Mouse (Mus musculus) liver, adult 2 months (tissue): Measurements from ENCODE around the gene a. TPM values are rescaled to one million over a fixed set of nuclear protein-coding genes. Genes with fewer than 3 reads are reported as not detected.

Experiments
- DNase-seq: peaks from one replicate; pipeline ENCODE4 v3.0.0-alpha.2; 2011; ENCODE audit warnings: low read depth, low spot score; ENCODE audit errors: extremely low read depth
- H3K27ac ChIP-seq: fragments of 200-500 bp; replicated peaks from 2 replicates; pipeline ENCODE4 v1.5.1; 2012; ENCODE audit warnings: low read depth, mild to moderate bottlenecking, control low read depth, inconsistent platforms, low read length; ENCODE audit not compliant: insufficient read depth
- H3K27me3 ChIP-seq: fragments of 200-500 bp; 2 replicates; pipeline ENCODE4 v1.6.1; 2012; ENCODE audit warnings: mild to moderate bottlenecking, moderate library complexity, low read length, inconsistent platforms; ENCODE audit not compliant: control insufficient read depth, insufficient read depth
- H3K36me3 ChIP-seq: fragments of 200-500 bp; 2 replicates; pipeline ENCODE4 v1.6.1; 2012; ENCODE audit warnings: low read length, inconsistent platforms; ENCODE audit not compliant: control insufficient read depth, insufficient read depth
- H3K4me1 ChIP-seq: fragments of 200-500 bp; 2 replicates; pipeline ENCODE4 v1.6.1; 2011; ENCODE audit warnings: low read length; ENCODE audit not compliant: control insufficient read depth, insufficient read depth
- H3K4me3 ChIP-seq: fragments of 200-500 bp; 2 replicates; pipeline ENCODE4 v1.5.1; 2011; ENCODE audit warnings: low read depth, mild to moderate bottlenecking, control low read depth, low read length, moderate library complexity; ENCODE audit not compliant: insufficient read depth
- H3K79me2 ChIP-seq: fragments of 200-500 bp; 2 replicates; pipeline ENCODE4 v1.6.1; 2012; ENCODE audit warnings: inconsistent platforms, mild to moderate bottlenecking, low read length, moderate library complexity; ENCODE audit not compliant: control insufficient read depth, insufficient read depth
- H3K9ac ChIP-seq: fragments of 200-500 bp; 2 replicates; pipeline ENCODE4 v1.6.1; 2012; ENCODE audit warnings: low read depth, mild to moderate bottlenecking, control low read depth, inconsistent platforms, low read length
- CTCF ChIP-seq: fragments of 200-500 bp; IDR thresholded peaks from 2 replicates; pipeline ENCODE4 v1.5.1; 2011; ENCODE audit warnings: low read depth, low read length, control low read depth
- POLR2A ChIP-seq: fragments of 200-500 bp; IDR thresholded peaks from 2 replicates; pipeline ENCODE4 v1.6.1; 2011; ENCODE audit warnings: low read length, control low read depth; ENCODE audit not compliant: insufficient read depth; ENCODE audit errors: extremely low read depth
- WGBS: fragments of 180-500 bp; shearing (Covaris S2); methylation state at CpG from one replicate; pipeline ENCODE4 v1.1.7; 2018; 5-methylcytosine and 5-hydroxymethylcytosine counted together
- polyA plus RNA-seq: library from polyadenylated mRNA; depleted of rRNA; stranded (reverse); fragments of >200 nt; gene quantifications from 2 replicates; pipeline ENCODE4 v1.2.3, GENCODE M21; 2012
- total RNA-seq: library from RNA; depleted of rRNA; stranded (reverse); fragments of >200 nt; gene quantifications from 2 replicates; pipeline ENCODE4 v1.2.3, GENCODE M21; 2014

The a gene
- total and polyA plus RNA-seq, 2 experiments = not detected

DNA sequence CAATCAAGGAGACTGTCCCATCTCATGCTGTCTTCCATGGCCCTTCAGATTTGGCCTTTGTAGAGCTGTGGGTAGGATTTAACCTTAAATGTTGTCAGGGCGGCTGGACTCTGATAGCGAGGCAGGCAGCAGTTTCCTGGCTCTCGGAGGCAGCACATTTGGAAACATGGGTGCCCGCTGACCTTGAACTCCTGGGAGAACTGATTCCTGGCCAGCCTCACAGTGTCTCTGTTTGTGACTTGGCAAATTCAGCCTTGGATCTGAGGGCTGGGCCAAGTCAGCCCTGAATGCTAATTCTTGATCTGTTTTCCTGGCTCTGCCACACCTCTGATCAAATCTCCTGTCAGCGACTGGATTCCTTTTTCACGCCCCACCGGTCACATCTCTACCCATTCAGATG, 14.7 kb upstream of the a start:
- no peak for TF ChIP-seq POLR2A
- no peak for TF ChIP-seq CTCF
- no peaks in the 10 kb centered on the region for H3K36me3 ChIP-seq
- no peak overlapping the region for H3K4me3 ChIP-seq
- no peaks in the 10 kb centered on the region for H3K27me3 ChIP-seq
- H3K9ac ChIP-seq = no peak overlapping the region
- DNase-seq = peak; percentile 93
- WGBS = 4% methylated on average over 7 of the region's 7 CpGs
- H3K4me1 ChIP-seq = peaks cover 5% of the 10 kb centered on the region; the same call in 1 of the 2 replicates
- H3K27ac ChIP-seq = 0 out of 2 replicates have a peak overlapping the region, but pooled peaks have one; percentile 34
- H3K79me2 ChIP-seq = no peaks in the 10 kb centered on the region

DNA sequence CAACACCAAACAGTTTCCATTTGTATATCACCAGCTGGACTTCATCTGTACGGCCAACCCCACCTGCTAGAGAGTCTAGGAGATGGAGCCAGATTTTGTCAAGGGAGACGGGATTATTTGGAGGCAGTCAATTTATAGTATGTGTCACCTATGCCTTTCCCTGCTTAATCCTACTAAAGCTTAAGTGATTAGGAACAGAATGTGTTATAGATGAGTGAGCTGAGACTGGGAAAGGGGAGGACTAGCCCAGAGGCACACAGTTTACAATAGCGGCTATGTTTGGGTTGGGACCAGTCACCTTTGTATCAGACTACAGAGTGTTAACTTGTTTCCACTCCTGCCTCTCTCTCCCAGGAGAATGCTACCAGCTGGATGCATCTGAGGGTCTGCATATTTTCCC, 11.6 kb upstream of the a start:
- Histone ChIP-seq H3K27ac (no peak overlapping the region), H3K4me1 (peaks cover 5% of the 10 kb centered on the region; the same call in 1 of the 2 replicates), H3K4me3 (no peak overlapping the region), H3K27me3 (no peaks in the 10 kb centered on the region), H3K36me3 (no peaks in the 10 kb centered on the region), H3K9ac (no peak overlapping the region), H3K79me2 (no peaks in the 10 kb centered on the region)
- 81% methylated on average over 3 of the region's 3 CpGs for WGBS
- DNase-seq = no peak
- no peak for TF ChIP-seq CTCF
- TF ChIP-seq POLR2A = no peak

DNA sequence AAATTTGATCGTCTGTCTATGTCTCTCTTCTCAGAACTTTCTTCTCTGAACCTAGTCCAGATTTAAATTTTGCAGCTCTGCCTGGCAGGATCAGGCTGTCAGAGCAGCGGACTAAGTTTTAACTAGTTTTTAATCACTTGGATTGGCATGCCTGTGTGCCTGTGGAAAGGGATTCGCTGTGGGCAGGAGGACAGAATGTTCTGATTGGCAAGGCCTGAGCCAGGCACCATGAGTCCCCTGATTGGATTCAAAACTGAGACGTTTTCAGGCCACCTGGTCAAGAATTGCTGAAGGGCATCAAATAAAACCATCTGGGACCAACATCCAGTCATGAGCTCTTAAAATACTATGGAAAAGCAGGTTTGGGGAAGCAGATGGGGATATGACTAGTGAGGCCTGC, 8.8 kb upstream of the a start:
- Histone ChIP-seq H3K27ac (no peak overlapping the region), H3K4me3 (no peak overlapping the region), H3K9ac (no peak overlapping the region), H3K4me1 (no peaks in the 10 kb centered on the region), H3K27me3 (no peaks in the 10 kb centered on the region), H3K36me3 (no peaks in the 10 kb centered on the region), H3K79me2 (no peaks in the 10 kb centered on the region)
- 85% methylated on average over 4 of the region's 4 CpGs for WGBS
- TF ChIP-seq POLR2A (no peak), CTCF (no peak)
- no peak for DNase-seq

DNA sequence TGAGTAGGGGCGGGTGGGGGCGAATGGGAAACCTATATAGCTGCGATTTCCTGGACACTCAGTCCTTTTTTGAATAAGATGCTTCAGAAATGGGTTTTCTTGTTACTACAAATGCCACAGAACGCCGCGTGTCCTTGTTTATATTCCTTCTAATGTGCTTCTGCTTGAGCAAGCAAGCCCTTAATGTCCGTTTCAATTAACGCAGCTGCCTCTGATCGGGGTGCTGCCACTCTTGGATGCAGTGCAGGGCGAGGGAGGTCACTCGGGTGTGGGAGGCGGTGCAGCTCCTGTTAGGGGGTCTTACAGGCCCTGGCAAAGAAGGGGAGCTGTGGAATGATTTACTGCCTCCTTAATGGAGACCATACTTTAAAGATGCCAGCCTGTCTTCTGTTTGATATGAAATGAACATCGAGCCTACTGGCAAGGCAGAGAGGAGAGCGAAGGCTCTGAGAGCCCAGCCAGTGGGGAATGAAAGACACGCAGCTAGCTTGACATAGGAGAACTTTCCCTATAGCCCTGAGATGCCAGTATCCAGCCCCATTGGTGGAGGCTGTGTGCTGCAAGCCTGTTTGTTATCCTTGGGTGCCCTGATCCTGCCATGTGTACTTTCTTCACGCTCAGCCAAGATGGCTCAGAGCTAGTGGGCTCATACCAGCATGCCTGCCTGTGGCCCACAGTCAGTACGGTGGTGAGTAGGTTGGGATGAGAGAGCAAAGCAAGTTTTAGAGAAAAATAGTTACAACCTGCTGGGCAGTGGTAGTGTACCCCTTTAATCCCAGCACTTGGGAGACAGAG, 8.1 kb upstream of the a start:
- 88% methylated on average over 17 of the region's 17 CpGs for WGBS
- Histone ChIP-seq H3K27me3 (no peaks in the 10 kb centered on the region), H3K4me3 (no peak overlapping the region), H3K36me3 (no peaks in the 10 kb centered on the region), H3K27ac (no peak overlapping the region), H3K4me1 (no peaks in the 10 kb centered on the region), H3K9ac (no peak overlapping the region), H3K79me2 (no peaks in the 10 kb centered on the region)
- TF ChIP-seq CTCF (no peak), POLR2A (no peak)
- DNase-seq = no peak

DNA sequence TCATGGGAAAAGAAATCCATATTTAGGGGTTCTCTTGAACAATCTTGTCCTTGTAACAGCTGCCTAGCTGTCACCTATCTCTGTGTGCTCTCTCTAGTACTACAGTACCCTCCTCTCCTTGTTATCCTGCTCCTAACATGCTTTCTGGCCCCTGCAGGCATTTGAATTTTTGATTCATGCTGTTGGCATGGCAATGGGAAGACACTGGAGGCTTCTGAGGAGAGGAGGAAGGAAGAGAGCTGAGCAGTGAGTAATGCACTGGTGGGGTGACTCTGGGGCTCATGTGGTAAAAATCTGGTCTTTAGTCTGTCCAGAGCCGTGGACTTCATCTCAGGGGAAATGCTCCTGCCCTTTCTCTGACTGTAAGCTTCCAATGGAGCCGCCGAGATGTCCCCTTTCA, 5.9 kb upstream of the a start:
- WGBS = 73% methylated on average over 3 of the region's 3 CpGs
- Histone ChIP-seq H3K79me2 (no peaks in the 10 kb centered on the region), H3K27ac (no peak overlapping the region), H3K9ac (no peak overlapping the region), H3K4me1 (no peaks in the 10 kb centered on the region), H3K4me3 (no peak overlapping the region), H3K27me3 (no peaks in the 10 kb centered on the region), H3K36me3 (no peaks in the 10 kb centered on the region)
- TF ChIP-seq POLR2A (no peak), CTCF (no peak)
- no peak for DNase-seq

DNA sequence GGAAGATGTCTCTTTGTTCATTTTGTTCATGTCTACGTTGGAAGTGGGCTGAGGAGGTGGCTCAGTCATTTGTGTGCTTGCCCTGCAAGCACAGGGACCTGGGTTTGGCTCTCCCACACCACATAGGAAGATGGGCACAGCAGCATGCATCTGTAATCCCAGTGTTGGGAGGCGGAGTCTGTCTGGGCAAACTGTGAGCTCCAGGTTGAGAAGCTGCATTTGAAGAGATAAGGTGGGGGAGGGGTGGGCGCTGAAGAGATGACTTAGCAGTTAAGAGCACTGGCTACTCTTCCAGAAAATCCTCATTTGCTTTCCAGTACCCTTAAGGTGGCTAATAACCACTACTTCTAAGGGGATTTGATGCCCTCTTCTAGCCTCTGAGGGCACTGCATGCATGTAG, 5.0 kb upstream of the a start:
- Histone ChIP-seq H3K4me3 (no peak overlapping the region), H3K27me3 (no peaks in the 10 kb centered on the region), H3K79me2 (no peaks in the 10 kb centered on the region), H3K9ac (no peak overlapping the region), H3K4me1 (no peaks in the 10 kb centered on the region), H3K36me3 (no peaks in the 10 kb centered on the region), H3K27ac (no peak overlapping the region)
- 64% methylated on average over 3 of the region's 3 CpGs for WGBS
- no peak for TF ChIP-seq POLR2A
- no peak for TF ChIP-seq CTCF
- no peak for DNase-seq
